Mouse (Mus musculus): ENCODE data around the gene Erp44.

DNA sequence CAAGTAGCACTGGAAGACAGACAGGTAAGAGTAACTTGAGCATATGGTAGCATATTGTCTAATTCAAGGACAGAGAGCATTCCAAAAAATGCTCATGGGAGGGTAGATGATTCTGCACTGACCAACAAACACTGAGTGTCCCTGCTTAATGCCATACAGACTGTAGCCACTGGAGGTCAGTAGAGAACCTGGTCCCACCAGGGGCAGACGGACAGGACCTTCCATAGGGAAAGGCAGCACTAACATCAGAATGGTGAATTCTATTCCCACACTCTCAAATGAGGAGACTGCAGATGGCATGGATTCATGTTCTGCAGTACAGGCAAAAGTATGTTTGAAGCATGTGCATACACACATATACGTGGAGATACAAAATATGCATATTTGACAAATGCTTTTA, 54.2 kb downstream of the Erp44 start:
- TF ChIP-seq CTCF (IDR thresholded peaks at IDR 0.05; ENCODE audit: borderline replicate concordance, extremely low read depth, insufficient read depth, insufficient read length) (peak; percentile 78; the same call in 1 of the 2 replicates), POLR2A (IDR thresholded peaks at IDR 0.05; ENCODE audit: borderline replicate concordance, extremely low read depth, insufficient read depth, insufficient read length, poor library complexity, severe bottlenecking) (no peak)
